Mouse (Mus musculus) cerebellum, adult 2 months (tissue): ENCODE data around the gene Nr1h4.

Experiments used
- CTCF ChIP-seq: fragments of 200-500 bp; IDR thresholded peaks from 2 replicates; pipeline ENCODE4 v1.5.1; 2011; ENCODE audit warnings: low read depth, mild to moderate bottlenecking, control low read depth, low read length, moderate library complexity, borderline replicate concordance; ENCODE audit not compliant: insufficient read depth
- POLR2A ChIP-seq: fragments of 200-500 bp; IDR thresholded peaks from 2 replicates; pipeline ENCODE4 v1.6.1; 2011; ENCODE audit warnings: low read length, control low read depth, borderline replicate concordance; ENCODE audit not compliant: insufficient read depth

DNA sequence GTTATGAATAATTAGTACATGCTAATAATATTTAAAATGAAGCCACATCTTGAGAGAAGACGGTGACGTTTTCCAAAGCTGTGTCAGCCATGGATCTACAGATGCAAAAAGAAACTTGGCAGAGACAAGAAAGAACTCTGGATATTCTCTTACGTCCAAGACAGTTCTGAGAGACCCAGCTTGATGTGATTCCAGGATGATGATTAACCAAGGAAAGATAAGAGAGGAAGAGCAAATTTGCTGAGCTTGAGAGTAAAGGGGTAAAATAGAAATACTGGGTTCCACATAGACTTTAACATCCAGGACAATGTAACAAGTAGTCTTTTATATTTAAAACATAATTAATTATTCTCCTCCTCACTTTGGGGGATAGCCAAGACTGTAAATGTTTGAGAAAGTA, 40.0 kb upstream of the Nr1h4 start:
- no peak for TF ChIP-seq CTCF
- no peak for TF ChIP-seq POLR2A
